Mouse (Mus musculus) forebrain, embryonic 16.5 days (tissue): ENCODE results near the gene Tapbp. TPM values are rescaled to one million over a fixed set of nuclear protein-coding genes. Genes with fewer than 3 reads are reported as not detected.

Source experiments
- ATAC-seq: fragments of 200-750 bp; cut with Nextera tagmentation; 2 replicates; pipeline ENCODE4 v1.8.0; 2017; ENCODE audit warnings: mild to moderate bottlenecking, moderate library complexity
- H3K27ac ChIP-seq: fragments of 300-500 bp; sonication (generic); 2 replicates; pipeline ENCODE4 v1.5.1; 2014; ENCODE audit warnings: low read length, control low read depth
- H3K27me3 ChIP-seq: fragments of 300-500 bp; sonication (generic); replicated peaks from 2 replicates; pipeline ENCODE4 v1.6.1; 2014; ENCODE audit warnings: low read length; ENCODE audit not compliant: control insufficient read depth, insufficient read depth
- H3K36me3 ChIP-seq: fragments of 300-500 bp; sonication (generic); 2 replicates; pipeline ENCODE4 v1.6.1; 2014; ENCODE audit not compliant: control insufficient read depth, insufficient read depth
- H3K4me1 ChIP-seq: fragments of 300-500 bp; sonication (generic); replicated peaks from 2 replicates; pipeline ENCODE4 v1.6.1; 2014; ENCODE audit warnings: low read length; ENCODE audit not compliant: control insufficient read depth, insufficient read depth
- H3K4me2 ChIP-seq: fragments of 300-500 bp; sonication (generic); 2 replicates; pipeline ENCODE4 v1.6.1; 2014; ENCODE audit warnings: mild to moderate bottlenecking, low read length, control low read depth
- H3K4me3 ChIP-seq: fragments of 300-500 bp; sonication (generic); replicated peaks from 2 replicates; pipeline ENCODE4 v1.5.1; 2014; ENCODE audit warnings: mild to moderate bottlenecking, low read length, control low read depth
- H3K9ac ChIP-seq: fragments of 300-500 bp; sonication (generic); replicated peaks from 2 replicates; pipeline ENCODE4 v1.6.1; 2014; ENCODE audit warnings: low read depth, low read length, control low read depth
- H3K9me3 ChIP-seq: fragments of 300-500 bp; sonication (generic); 2 replicates; pipeline ENCODE4 v1.6.1; 2016; ENCODE audit warnings: low read length; ENCODE audit not compliant: control insufficient read depth
- WGBS: fragments of 180-500 bp; shearing (Covaris S2); extraction: QIAGEN DNeasy Blood & Tissue Kit; methylation state at CpG from one replicate; pipeline ENCODE4 v1.1.7; 2014; 5-methylcytosine and 5-hydroxymethylcytosine counted together
- polyA plus RNA-seq: library from polyadenylated mRNA; unstranded; fragments of >200 nt; fragmentation: Nextera tagmentation; extraction: Ambion mirVana; gene quantifications from 2 replicates; pipeline ENCODE4 v1.2.1, GENCODE M21; 2015

The Tapbp gene
- polyA plus RNA-seq, 1 experiment from 2014 or later, result 13.7 TPM

DNA sequence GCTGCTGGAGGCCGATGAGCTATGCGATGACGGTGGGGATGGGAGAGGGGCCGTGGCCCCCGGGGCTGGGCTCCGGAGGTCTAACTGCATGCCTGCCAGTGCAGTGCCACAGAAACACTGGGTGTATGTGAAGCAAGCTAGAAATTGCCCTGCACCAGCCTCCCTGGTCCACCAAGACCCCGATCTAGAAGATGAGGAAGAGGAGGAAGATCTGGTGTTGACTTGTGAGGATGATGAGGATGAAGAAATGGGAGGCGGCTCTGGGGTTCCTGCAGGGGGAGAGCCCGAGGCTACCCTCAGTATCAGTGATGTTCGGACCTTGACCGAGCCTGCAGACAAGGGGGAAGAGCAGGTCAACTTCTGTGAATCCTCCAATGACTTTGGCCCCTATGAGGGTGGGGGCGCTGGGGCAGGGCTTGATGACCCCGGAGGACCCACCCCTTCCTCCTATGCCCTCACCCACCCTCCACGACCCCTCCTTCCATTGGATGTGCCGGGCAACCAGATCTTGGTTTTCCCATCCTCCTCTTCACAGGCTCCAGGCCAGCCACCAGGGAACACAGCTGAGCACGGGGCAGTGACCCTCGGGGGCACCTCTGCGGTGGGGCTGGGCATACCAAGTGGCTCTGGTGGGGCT lies 2.1 kb downstream of the Tapbp start:
- Histone ChIP-seq H3K36me3 (peaks cover 10% of the 10 kb centered on the region; the same call in 1 of the 2 replicates), H3K4me1 (peaks cover 44% of the 10 kb centered on the region), H3K9ac (no peak overlapping the region), H3K4me3 (no peak overlapping the region), H3K27me3 (no peaks in the 10 kb centered on the region), H3K9me3 (no peaks in the 10 kb centered on the region), H3K27ac (no peak overlapping the region), H3K4me2 (no peak overlapping the region)
- no peak for ATAC-seq
- 89% methylated on average over 18 of the region's 18 CpGs for WGBS

DNA sequence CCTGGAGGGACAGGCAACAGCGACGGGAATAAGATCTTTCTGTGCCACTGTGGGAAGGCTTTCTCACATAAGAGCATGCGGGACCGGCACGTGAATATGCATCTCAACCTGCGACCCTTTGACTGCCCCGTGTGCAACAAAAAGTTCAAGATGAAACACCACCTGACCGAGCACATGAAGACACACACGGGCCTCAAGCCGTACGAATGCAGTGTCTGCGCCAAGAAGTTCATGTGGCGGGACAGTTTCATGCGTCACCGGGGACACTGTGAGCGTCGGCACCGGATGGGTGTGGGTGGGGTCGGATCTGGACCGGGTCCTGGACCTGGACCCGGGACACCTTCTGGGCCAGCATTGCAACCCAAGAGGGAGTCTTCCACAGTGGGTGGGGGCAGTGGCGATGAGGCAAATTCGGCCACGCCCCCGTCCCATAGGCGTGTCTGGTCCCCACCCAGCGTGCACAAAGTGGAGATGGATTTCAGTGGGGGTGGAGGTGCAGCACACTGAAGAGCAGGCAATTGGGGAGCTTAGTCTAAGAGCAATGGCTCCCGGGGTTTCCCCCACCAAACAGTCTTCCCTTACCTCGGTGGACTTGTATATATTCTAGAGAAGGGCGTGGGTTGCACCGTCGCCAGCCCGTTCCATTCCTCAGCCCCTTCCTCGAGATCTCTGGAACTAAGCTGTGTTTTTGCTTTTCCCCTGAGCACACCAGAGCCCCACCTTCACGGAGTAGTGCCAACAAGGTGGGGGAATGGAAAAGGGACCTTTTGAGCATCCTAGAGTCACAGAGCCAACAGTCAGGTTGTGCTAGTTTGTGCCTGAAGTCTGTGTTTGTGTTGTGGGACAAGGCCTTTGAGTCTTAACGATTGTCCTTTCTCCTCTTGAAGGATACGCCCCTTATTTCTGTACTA lies 2.8 kb downstream of the Tapbp start:
- no peaks in the 10 kb centered on the region for H3K9me3 ChIP-seq
- H3K4me1 ChIP-seq, result peaks cover 44% of the 10 kb centered on the region
- H3K4me3 ChIP-seq, result no peak overlapping the region
- peaks cover 6% of the 10 kb centered on the region; the same call in 1 of the 2 replicates for H3K36me3 ChIP-seq
- ATAC-seq, result no peak
- no peak overlapping the region for H3K27ac ChIP-seq
- 61% methylated on average over 37 of the region's 37 CpGs for WGBS
- no peaks in the 10 kb centered on the region for H3K27me3 ChIP-seq
- no peak overlapping the region for H3K9ac ChIP-seq
- peak overlapping the region; percentile 80 for H3K4me2 ChIP-seq

DNA sequence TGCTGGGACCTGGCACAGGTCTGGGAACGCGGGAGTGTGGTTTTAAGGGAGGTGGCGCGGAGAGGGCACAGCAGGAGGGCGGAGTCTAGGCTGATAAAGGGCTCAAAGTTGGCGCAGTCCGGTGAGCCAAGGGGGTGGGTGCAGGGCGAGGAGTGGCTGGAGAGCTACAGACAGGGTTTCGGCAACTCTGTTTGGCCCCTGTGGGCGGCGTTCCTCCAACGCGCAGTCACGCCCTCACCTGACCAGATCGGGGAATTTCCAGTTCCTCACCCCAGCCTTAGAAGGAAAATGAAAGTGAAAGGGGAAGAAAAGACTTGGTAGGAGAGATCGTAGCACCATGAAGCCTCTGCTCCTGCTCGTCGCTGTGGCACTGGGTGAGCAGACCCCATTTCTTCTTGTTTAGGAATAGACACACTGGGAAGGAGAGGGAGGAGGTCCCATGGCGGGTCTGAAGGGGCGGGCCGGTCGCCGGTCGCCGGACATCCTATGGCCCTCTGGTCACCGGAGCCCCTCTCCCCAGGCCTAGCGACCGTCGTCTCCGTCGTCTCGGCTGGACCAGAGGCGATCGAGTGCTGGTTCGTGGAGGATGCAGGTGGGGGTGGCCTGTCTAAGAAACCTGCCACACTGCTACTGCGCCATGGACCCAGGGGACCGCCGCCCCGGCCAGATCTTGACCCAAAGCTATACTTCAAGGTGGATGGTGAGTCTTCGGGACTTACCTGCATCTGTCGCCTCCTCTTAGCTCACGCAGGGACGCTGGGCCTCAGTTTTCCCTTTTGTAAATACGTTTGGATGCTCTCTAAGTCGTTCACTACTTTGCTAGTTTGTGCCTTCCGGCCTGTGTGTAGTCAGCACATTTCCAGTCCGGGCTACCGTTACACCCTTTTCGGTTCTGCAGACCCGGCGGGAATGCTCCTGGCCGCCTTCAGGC lies 3.9 kb downstream of the Tapbp start:
- WGBS, result under 1% methylated on average over 52 of the region's 52 CpGs

GRCm38 (mm10) chr17:33920282-33921097 lies 4.8 kb downstream of the Tapbp start:
- Histone ChIP-seq H3K9ac (peak overlapping the region; percentile 68), H3K9me3 (no peaks in the 10 kb centered on the region), H3K27me3 (no peaks in the 10 kb centered on the region), H3K27ac (peak overlapping the region; percentile 23; the same call in 1 of the 2 replicates), H3K4me3 (peak overlapping the region; percentile 47), H3K4me1 (peaks cover 33% of the 10 kb centered on the region), H3K36me3 (no peaks in the 10 kb centered on the region), H3K4me2 (peak overlapping the region; percentile 80)
- under 1% methylated on average over 36 of the region's 36 CpGs for WGBS
- no peak; the same call in 1 of the 2 replicates for ATAC-seq

More for the DNA sequence above, 3.9 kb downstream of the Tapbp start:
- H3K4me1 ChIP-seq, result peaks cover 41% of the 10 kb centered on the region
- peak overlapping the region; percentile 23; the same call in 1 of the 2 replicates for H3K27ac ChIP-seq
- peak overlapping the region; percentile 80 for H3K4me2 ChIP-seq
- no peak for ATAC-seq
- no peaks in the 10 kb centered on the region for H3K9me3 ChIP-seq
- H3K4me3 ChIP-seq, result peak overlapping the region; percentile 47
- peak overlapping the region; percentile 68 for H3K9ac ChIP-seq
- no peaks in the 10 kb centered on the region for H3K27me3 ChIP-seq
- H3K36me3 ChIP-seq, result no peaks in the 10 kb centered on the region

DNA sequence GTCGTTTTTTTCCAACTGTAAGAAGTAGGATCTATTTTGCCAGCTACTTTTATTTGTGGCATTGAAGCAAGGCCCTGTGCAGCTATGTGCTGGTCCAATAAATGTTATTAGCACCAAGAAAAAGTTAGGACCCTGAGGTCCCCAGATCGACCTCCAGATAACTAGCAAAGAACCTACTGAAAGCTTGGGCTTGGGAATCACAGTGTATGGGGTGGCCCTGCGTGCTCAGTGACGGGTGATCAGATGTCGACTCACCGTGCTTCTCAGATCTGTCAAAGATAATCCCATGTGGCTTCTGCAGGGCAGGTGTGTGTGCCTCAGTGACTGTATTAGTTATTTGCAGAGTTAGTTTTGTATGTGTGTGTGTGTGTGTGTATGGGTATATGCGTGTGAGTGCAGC lies 5.7 kb downstream of the Tapbp start:
- Histone ChIP-seq H3K27me3 (no peaks in the 10 kb centered on the region), H3K27ac (no peak overlapping the region), H3K9me3 (no peaks in the 10 kb centered on the region), H3K4me1 (peaks cover 32% of the 10 kb centered on the region), H3K9ac (no peak overlapping the region), H3K4me3 (no peak overlapping the region), H3K4me2 (no peak overlapping the region), H3K36me3 (no peaks in the 10 kb centered on the region)
- 88% methylated on average over 7 of the region's 7 CpGs for WGBS
- ATAC-seq, result no peak

DNA sequence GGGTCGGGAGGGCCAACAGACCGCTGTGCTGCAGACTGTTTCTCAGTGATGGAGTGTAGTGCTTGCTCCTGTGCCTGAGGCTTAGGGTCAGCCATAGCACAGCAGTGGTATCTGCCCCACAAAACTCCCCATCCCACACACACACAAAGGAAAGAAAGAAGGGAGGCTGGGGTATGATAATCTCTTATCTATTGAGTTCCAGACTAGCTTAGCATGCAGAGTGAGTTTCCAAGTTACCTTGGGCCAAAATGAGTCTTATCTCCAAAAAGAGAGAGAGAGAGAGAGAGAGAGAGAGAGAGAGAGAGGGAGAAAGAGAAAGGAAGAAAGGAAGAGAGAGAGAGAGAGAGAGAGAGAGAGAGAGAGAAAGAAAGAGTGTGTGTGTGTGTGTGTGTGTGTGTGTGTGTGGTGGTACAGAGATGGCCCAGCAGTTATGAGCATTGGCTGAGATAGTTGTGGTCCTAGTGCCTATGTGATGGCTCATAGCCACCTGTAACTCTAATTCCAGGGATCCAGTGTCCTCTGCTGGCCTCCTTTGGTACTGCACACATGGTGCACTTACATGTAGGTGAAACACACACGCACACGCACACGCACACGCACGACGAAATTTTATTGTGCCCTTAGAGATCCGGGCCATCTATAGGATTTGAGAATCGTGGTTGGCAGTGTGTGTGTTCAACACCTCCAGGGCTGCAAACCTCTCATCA lies 9.0 kb downstream of the Tapbp start:
- H3K27me3 ChIP-seq, result no peaks in the 10 kb centered on the region
- ATAC-seq, result no peak
- H3K9me3 ChIP-seq, result no peaks in the 10 kb centered on the region
- H3K9ac ChIP-seq, result no peak overlapping the region
- H3K4me2 ChIP-seq, result no peak overlapping the region
- H3K4me3 ChIP-seq, result no peak overlapping the region
- 85% methylated on average over 10 of the region's 10 CpGs for WGBS
- H3K4me1 ChIP-seq, result peaks cover 20% of the 10 kb centered on the region
- H3K36me3 ChIP-seq, result 0 out of 2 replicates have a peak, but pooled peaks cover 2% of the 10 kb centered on the region
- H3K27ac ChIP-seq, result no peak overlapping the region

- H3K36me3 ChIP-seq, result 0 out of 2 replicates have a peak, but pooled peaks cover 2% of the 10 kb centered on the region
- WGBS, result 84% methylated on average over 21 of the region's 21 CpGs
- H3K9me3 ChIP-seq, result no peaks in the 10 kb centered on the region
- no peaks in the 10 kb centered on the region for H3K27me3 ChIP-seq
- no peak for ATAC-seq
- peaks cover 12% of the 10 kb centered on the region for H3K4me1 ChIP-seq
- no peak overlapping the region for H3K4me3 ChIP-seq
- H3K9ac ChIP-seq, result no peak overlapping the region
- no peak overlapping the region for H3K4me2 ChIP-seq
- H3K27ac ChIP-seq, result no peak overlapping the region
Measured at GRCm38 (mm10) chr17:33925406-33926116, 9.9 kb downstream of the Tapbp start.
